Mouse (Mus musculus): ENCODE measurements around the gene Mkln1.

DNA sequence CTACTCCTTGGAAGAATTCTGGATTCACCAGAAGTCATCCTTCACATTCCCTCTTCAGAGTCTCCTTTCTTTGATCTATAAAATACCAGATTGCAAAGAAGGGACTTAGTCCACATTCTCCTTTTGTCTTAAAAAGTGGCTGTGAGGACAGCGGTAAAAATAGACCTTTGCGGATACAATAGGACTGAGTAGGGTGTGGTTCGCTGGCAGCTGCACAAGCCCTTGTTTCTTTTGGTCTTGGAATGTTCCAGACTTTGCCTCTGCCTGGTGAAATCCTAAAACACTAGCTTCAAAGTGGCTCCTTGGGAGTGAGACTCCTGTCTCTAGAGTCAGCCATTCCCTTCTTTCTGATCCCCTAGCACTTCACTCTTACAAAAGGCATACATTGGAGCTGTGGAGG is 27.4 kb upstream of the Mkln1 start:
- TF ChIP-seq CTCF (IDR thresholded peaks at IDR 0.05; ENCODE audit: control insufficient read depth, insufficient read depth, low read length) (no peak), POLR2A (IDR thresholded peaks at IDR 0.05; ENCODE audit: borderline replicate concordance, control insufficient read depth, low read depth, low read length) (no peak)

Measured in bone marrow, adult 2 months (tissue).